Mouse (Mus musculus) stomach, embryonic 16.5 days (tissue): Measurements from ENCODE around the gene Kalrn. TPM values are rescaled to one million over a fixed set of nuclear protein-coding genes. Genes with fewer than 3 reads are reported as not detected.

Source experiments
- ATAC-seq: fragments of 200-750 bp; cut with Nextera tagmentation; 2 replicates; pipeline ENCODE4 v1.8.0; 2017; ENCODE audit warnings: moderate number of reproducible peaks, moderate TSS enrichment; ENCODE audit not compliant: insufficient read depth, low FRiP score
- H3K27ac ChIP-seq: fragments of 300-500 bp; sonication (generic); 2 replicates; pipeline ENCODE4 v1.5.1; 2014; ENCODE audit warnings: low read length
- H3K27me3 ChIP-seq: fragments of 300-500 bp; sonication (generic); 2 replicates; pipeline ENCODE4 v1.6.1; 2014; ENCODE audit warnings: low read length, control low read depth, mixed read lengths; ENCODE audit not compliant: control insufficient read depth, insufficient read depth
- H3K36me3 ChIP-seq: fragments of 300-500 bp; sonication (generic); 2 replicates; pipeline ENCODE4 v1.6.1; 2014; ENCODE audit warnings: low read length; ENCODE audit not compliant: control insufficient read depth, insufficient read depth
- H3K4me1 ChIP-seq: fragments of 300-500 bp; sonication (generic); 2 replicates; pipeline ENCODE4 v1.6.1; 2014; ENCODE audit warnings: low read length, control low read depth, mixed read lengths; ENCODE audit not compliant: control insufficient read depth, insufficient read depth
- H3K4me2 ChIP-seq: fragments of 300-500 bp; sonication (generic); 2 replicates; pipeline ENCODE4 v1.6.1; 2014; ENCODE audit warnings: low read depth, low read length, mixed read lengths
- H3K4me3 ChIP-seq: fragments of 300-500 bp; sonication (generic); replicated peaks from 2 replicates; pipeline ENCODE4 v1.5.1; 2014; ENCODE audit warnings: mild to moderate bottlenecking, low read length
- H3K9ac ChIP-seq: fragments of 300-500 bp; sonication (generic); 2 replicates; pipeline ENCODE4 v1.6.1; 2014; ENCODE audit warnings: low read length
- H3K9me3 ChIP-seq: fragments of 300-500 bp; sonication (generic); replicated peaks from 2 replicates; pipeline ENCODE4 v1.6.1; 2016; ENCODE audit warnings: low read length, control low read depth; ENCODE audit not compliant: control insufficient read depth
- WGBS: fragments of 180-500 bp; shearing (Covaris S2); extraction: QIAGEN DNeasy Blood & Tissue Kit; methylation state at CpG from one replicate; pipeline ENCODE4 v1.1.7; 2014; 5-methylcytosine and 5-hydroxymethylcytosine counted together
- polyA plus RNA-seq: library from polyadenylated mRNA; unstranded; fragments of >200 nt; fragmentation: Nextera tagmentation; extraction: Ambion mirVana; gene quantifications from 2 replicates; pipeline ENCODE4 v1.2.1, GENCODE M21; 2015

The Kalrn gene
- polyA plus RNA-seq, 1 experiment from 2014 or later = 22.7 TPM

GRCm38 (mm10) chr16:34043048-34043795 lies 530.1 kb downstream of the Kalrn start:
- no peaks in the 10 kb centered on the region for H3K27me3 ChIP-seq
- H3K4me3 ChIP-seq = no peak overlapping the region
- no peak for ATAC-seq

GRCm38 (mm10) chr16:34042586-34042985 lies 530.7 kb downstream of the Kalrn start:
- Histone ChIP-seq H3K27me3 (no peaks in the 10 kb centered on the region), H3K4me3 (no peak overlapping the region), H3K36me3 (0 out of 2 replicates have a peak, but pooled peaks cover 5% of the 10 kb centered on the region), H3K9me3 (no peaks in the 10 kb centered on the region), H3K9ac (no peak overlapping the region), H3K4me2 (no peak overlapping the region), H3K27ac (no peak overlapping the region), H3K4me1 (no peaks in the 10 kb centered on the region)
- 95% methylated on average over 4 of the region's 4 CpGs for WGBS
- ATAC-seq = no peak

More at GRCm38 (mm10) chr16:34043048-34043795, 530.1 kb downstream of the Kalrn start:
- 88% methylated on average over 6 of the region's 6 CpGs for WGBS
- Histone ChIP-seq H3K9ac (no peak overlapping the region), H3K4me1 (no peaks in the 10 kb centered on the region), H3K4me2 (no peak overlapping the region), H3K36me3 (no peaks in the 10 kb centered on the region), H3K9me3 (no peaks in the 10 kb centered on the region), H3K27ac (no peak overlapping the region)

GRCm38 (mm10) chr16:34040276-34040675 lies 533.1 kb downstream of the Kalrn start:
- 85% methylated on average over 6 of the region's 6 CpGs for WGBS
- Histone ChIP-seq H3K4me3 (no peak overlapping the region), H3K27ac (no peak overlapping the region), H3K4me1 (no peaks in the 10 kb centered on the region), H3K4me2 (no peak overlapping the region), H3K9ac (no peak overlapping the region), H3K27me3 (no peaks in the 10 kb centered on the region), H3K9me3 (no peaks in the 10 kb centered on the region), H3K36me3 (0 out of 2 replicates have a peak, but pooled peaks cover 7% of the 10 kb centered on the region)
- ATAC-seq = no peak

- Histone ChIP-seq H3K4me2 (no peak overlapping the region), H3K9ac (no peak overlapping the region), H3K4me1 (no peaks in the 10 kb centered on the region), H3K27me3 (no peaks in the 10 kb centered on the region), H3K27ac (no peak overlapping the region), H3K36me3 (0 out of 2 replicates have a peak, but pooled peaks cover 7% of the 10 kb centered on the region), H3K9me3 (no peaks in the 10 kb centered on the region), H3K4me3 (no peak overlapping the region)
- ATAC-seq = no peak
- 80% methylated on average over 4 of the region's 4 CpGs for WGBS
Observed at GRCm38 (mm10) chr16:34039736-34040135, 533.6 kb downstream of the Kalrn start.

- no peak for ATAC-seq
Observed at GRCm38 (mm10) chr16:34036327-34037047, 536.8 kb downstream of the Kalrn start.

GRCm38 (mm10) chr16:34035780-34036179 lies 537.6 kb downstream of the Kalrn start:
- H3K4me1 ChIP-seq = peaks cover 4% of the 10 kb centered on the region; the same call in 1 of the 2 replicates
- WGBS = 75% methylated on average over 2 of the region's 2 CpGs
- no peak for ATAC-seq

More at GRCm38 (mm10) chr16:34036327-34037047, 536.8 kb downstream of the Kalrn start:
- peaks cover 4% of the 10 kb centered on the region; the same call in 1 of the 2 replicates for H3K4me1 ChIP-seq
- H3K27ac ChIP-seq = no peak overlapping the region; the same call in 1 of the 2 replicates
- H3K9me3 ChIP-seq = no peaks in the 10 kb centered on the region
- H3K4me3 ChIP-seq = no peak overlapping the region
- WGBS = 53% methylated on average over 10 of the region's 10 CpGs
- H3K4me2 ChIP-seq = no peak overlapping the region
- H3K27me3 ChIP-seq = no peaks in the 10 kb centered on the region
- H3K36me3 ChIP-seq = 0 out of 2 replicates have a peak, but pooled peaks cover 7% of the 10 kb centered on the region
- no peak overlapping the region for H3K9ac ChIP-seq

GRCm38 (mm10) chr16:34034267-34034666 lies 539.1 kb downstream of the Kalrn start:
- no peak for ATAC-seq
- H3K27ac ChIP-seq = no peak overlapping the region
- 0 out of 2 replicates have a peak, but pooled peaks cover 7% of the 10 kb centered on the region for H3K36me3 ChIP-seq
- H3K9me3 ChIP-seq = no peaks in the 10 kb centered on the region
- H3K4me2 ChIP-seq = no peak overlapping the region
- no peak overlapping the region for H3K9ac ChIP-seq
- H3K4me1 ChIP-seq = peaks cover 8% of the 10 kb centered on the region; the same call in 1 of the 2 replicates
- H3K4me3 ChIP-seq = no peak overlapping the region
- WGBS = 90% methylated on average over 17 of the region's 17 CpGs
- no peaks in the 10 kb centered on the region for H3K27me3 ChIP-seq

More at GRCm38 (mm10) chr16:34035780-34036179, 537.6 kb downstream of the Kalrn start:
- Histone ChIP-seq H3K27ac (no peak overlapping the region), H3K4me3 (no peak overlapping the region), H3K4me2 (no peak overlapping the region), H3K27me3 (no peaks in the 10 kb centered on the region), H3K9me3 (no peaks in the 10 kb centered on the region), H3K9ac (no peak overlapping the region), H3K36me3 (0 out of 2 replicates have a peak, but pooled peaks cover 7% of the 10 kb centered on the region)

GRCm38 (mm10) chr16:34032011-34032645 lies 541.2 kb downstream of the Kalrn start:
- Histone ChIP-seq H3K27me3 (no peaks in the 10 kb centered on the region), H3K4me2 (no peak overlapping the region), H3K27ac (peak overlapping the region; percentile 14; the same call in 1 of the 2 replicates), H3K9ac (no peak overlapping the region), H3K9me3 (no peaks in the 10 kb centered on the region), H3K4me1 (peaks cover 8% of the 10 kb centered on the region; the same call in 1 of the 2 replicates), H3K36me3 (peaks cover 2% of the 10 kb centered on the region; the same call in 1 of the 2 replicates), H3K4me3 (no peak overlapping the region)
- WGBS = 81% methylated on average over 12 of the region's 12 CpGs
- no peak for ATAC-seq
